Mouse (Mus musculus): Measurements from ENCODE around the gene Cdk11b. TPM values are rescaled to one million over a fixed set of nuclear protein-coding genes. Genes with fewer than 3 reads are reported as not detected.
"Not testable (repeated sequence)": the region's sequence is repeated elsewhere in the genome, so short reads cannot be mapped to it uniquely, and the experiment has no call there.

The Cdk11b gene
- polyA plus RNA-seq, 1 experiment from 2014 or later = 33.5 TPM

- ATAC-seq (ENCODE audit: insufficient number of reproducible peaks, insufficient read depth, low FRiP score, low read depth) = no peak
- Histone ChIP-seq H3K36me3 (ENCODE audit: control insufficient read depth, insufficient read depth, low read length) (peaks cover 73% of the 10 kb centered on the region), H3K27me3 (ENCODE audit: control insufficient read depth, insufficient read depth, low read length) (no peaks in the 10 kb centered on the region), H3K4me2 (ENCODE audit: low read length) (no peak overlapping the region), H3K9me3 (ENCODE audit: control insufficient read depth, low read length) (no peaks in the 10 kb centered on the region), H3K4me1 (ENCODE audit: control insufficient read depth in 2 of 2, insufficient read depth in 2 of 2, low read length in 2 of 2) (no peaks in the 10 kb centered on the region), H3K4me3 (ENCODE audit: control insufficient read depth in 1 of 2, insufficient read depth in 1 of 2, low read depth in 1 of 2, low read length in 2 of 2) (no peak overlapping the region), H3K27ac (replicated peaks in 1 of 2; ENCODE audit: control insufficient read depth in 1 of 2, insufficient read depth in 1 of 2, low read depth in 2 of 2, low read length in 2 of 2) (no peak overlapping the region), H3K9ac (ENCODE audit: low read length) (no peak overlapping the region)
- WGBS = 76% methylated on average over 3 of the region's 3 CpGs
Measured at GRCm38 (mm10) chr4:155611860-155612259, 12.8 kb upstream of the Cdk11b start.

GRCm38 (mm10) chr4:155613264-155613663, 11.4 kb upstream of the Cdk11b start:
- WGBS = 91% methylated on average over 3 of the region's 3 CpGs
- ATAC-seq (ENCODE audit: insufficient number of reproducible peaks, insufficient read depth, low FRiP score, low read depth) = no peak

GRCm38 (mm10) chr4:155618321-155618720, 6.3 kb upstream of the Cdk11b start:
- no peaks in the 10 kb centered on the region for H3K4me1 ChIP-seq (ENCODE audit: control insufficient read depth in 2 of 2, insufficient read depth in 2 of 2, low read length in 2 of 2)
- no peak for ATAC-seq (ENCODE audit: insufficient number of reproducible peaks, insufficient read depth, low FRiP score, low read depth)
- no peaks in the 10 kb centered on the region for H3K9me3 ChIP-seq (ENCODE audit: control insufficient read depth, low read length)
- no peak overlapping the region for H3K27ac ChIP-seq (replicated peaks in 1 of 2; ENCODE audit: control insufficient read depth in 1 of 2, insufficient read depth in 1 of 2, low read depth in 2 of 2, low read length in 2 of 2)
- H3K9ac ChIP-seq (ENCODE audit: low read length) = no peak overlapping the region
- no peaks in the 10 kb centered on the region for H3K27me3 ChIP-seq (ENCODE audit: control insufficient read depth, insufficient read depth, low read length)
- WGBS = 79% methylated on average over 5 of the region's 5 CpGs
- H3K4me3 ChIP-seq (ENCODE audit: control insufficient read depth in 1 of 2, insufficient read depth in 1 of 2, low read depth in 1 of 2, low read length in 2 of 2) = no peak overlapping the region
- peaks cover 88% of the 10 kb centered on the region for H3K36me3 ChIP-seq (ENCODE audit: control insufficient read depth, insufficient read depth, low read length)
- H3K4me2 ChIP-seq (ENCODE audit: low read length) = no peak overlapping the region

More at GRCm38 (mm10) chr4:155613264-155613663, 11.4 kb upstream of the Cdk11b start:
- Histone ChIP-seq H3K27ac (replicated peaks in 1 of 2; ENCODE audit: control insufficient read depth in 1 of 2, insufficient read depth in 1 of 2, low read depth in 2 of 2, low read length in 2 of 2) (no peak overlapping the region), H3K9me3 (ENCODE audit: control insufficient read depth, low read length) (no peaks in the 10 kb centered on the region), H3K27me3 (ENCODE audit: control insufficient read depth, insufficient read depth, low read length) (no peaks in the 10 kb centered on the region), H3K9ac (ENCODE audit: low read length) (no peak overlapping the region), H3K4me3 (ENCODE audit: control insufficient read depth in 1 of 2, insufficient read depth in 1 of 2, low read depth in 1 of 2, low read length in 2 of 2) (no peak overlapping the region), H3K4me1 (ENCODE audit: control insufficient read depth in 2 of 2, insufficient read depth in 2 of 2, low read length in 2 of 2) (no peaks in the 10 kb centered on the region), H3K36me3 (ENCODE audit: control insufficient read depth, insufficient read depth, low read length) (peaks cover 87% of the 10 kb centered on the region), H3K4me2 (ENCODE audit: low read length) (no peak overlapping the region)

- H3K27me3 ChIP-seq (ENCODE audit: control insufficient read depth, insufficient read depth, low read length) = no peaks in the 10 kb centered on the region
- 78% methylated on average over 6 of the region's 6 CpGs for WGBS
- no peak overlapping the region for H3K4me2 ChIP-seq (ENCODE audit: low read length)
- H3K9me3 ChIP-seq (ENCODE audit: control insufficient read depth, low read length) = no peaks in the 10 kb centered on the region
- H3K4me3 ChIP-seq (ENCODE audit: control insufficient read depth in 1 of 2, insufficient read depth in 1 of 2, low read depth in 1 of 2, low read length in 2 of 2) = no peak overlapping the region
- H3K36me3 ChIP-seq (ENCODE audit: control insufficient read depth, insufficient read depth, low read length) = peaks cover 86% of the 10 kb centered on the region
- ATAC-seq (ENCODE audit: insufficient number of reproducible peaks, insufficient read depth, low FRiP score, low read depth) = no peak
- H3K27ac ChIP-seq (replicated peaks in 1 of 2; ENCODE audit: control insufficient read depth in 1 of 2, insufficient read depth in 1 of 2, low read depth in 2 of 2, low read length in 2 of 2) = no peak overlapping the region
- H3K4me1 ChIP-seq (ENCODE audit: control insufficient read depth in 2 of 2, insufficient read depth in 2 of 2, low read length in 2 of 2) = peaks cover 0 to 4% of the 10 kb centered on the region in 2 experiments; a peak in 2 of 4 replicates
- no peak overlapping the region for H3K9ac ChIP-seq (ENCODE audit: low read length)
Measured at GRCm38 (mm10) chr4:155630267-155630666, 5.6 kb downstream of the Cdk11b start.

- peaks cover 96% of the 10 kb centered on the region for H3K36me3 ChIP-seq (ENCODE audit: control insufficient read depth, insufficient read depth, low read length)
- H3K4me3 ChIP-seq (ENCODE audit: control insufficient read depth in 1 of 2, insufficient read depth in 1 of 2, low read depth in 1 of 2, low read length in 2 of 2) = no peak overlapping the region
- no peak overlapping the region for H3K27ac ChIP-seq (replicated peaks in 1 of 2; ENCODE audit: control insufficient read depth in 1 of 2, insufficient read depth in 1 of 2, low read depth in 2 of 2, low read length in 2 of 2)
- H3K4me1 ChIP-seq (ENCODE audit: control insufficient read depth in 2 of 2, insufficient read depth in 2 of 2, low read length in 2 of 2) = no peaks in the 10 kb centered on the region
- no peak overlapping the region for H3K4me2 ChIP-seq (ENCODE audit: low read length)
- no peaks in the 10 kb centered on the region for H3K9me3 ChIP-seq (ENCODE audit: control insufficient read depth, low read length)
- ATAC-seq (ENCODE audit: insufficient number of reproducible peaks, insufficient read depth, low FRiP score, low read depth) = no peak
- no peak overlapping the region for H3K9ac ChIP-seq (ENCODE audit: low read length)
- no peaks in the 10 kb centered on the region for H3K27me3 ChIP-seq (ENCODE audit: control insufficient read depth, insufficient read depth, low read length)
Measured at GRCm38 (mm10) chr4:155635766-155636499, 11.3 kb downstream of the Cdk11b start.

- Histone ChIP-seq H3K4me1 (ENCODE audit: control insufficient read depth in 2 of 2, insufficient read depth in 2 of 2, low read length in 2 of 2) (no peaks in the 10 kb centered on the region), H3K36me3 (ENCODE audit: control insufficient read depth, insufficient read depth, low read length) (peaks cover 91% of the 10 kb centered on the region), H3K9ac (ENCODE audit: low read length) (no peak overlapping the region), H3K27ac (replicated peaks in 1 of 2; ENCODE audit: control insufficient read depth in 1 of 2, insufficient read depth in 1 of 2, low read depth in 2 of 2, low read length in 2 of 2) (no peak overlapping the region), H3K4me3 (ENCODE audit: control insufficient read depth in 1 of 2, insufficient read depth in 1 of 2, low read depth in 1 of 2, low read length in 2 of 2) (no peak overlapping the region), H3K9me3 (ENCODE audit: control insufficient read depth, low read length) (no peaks in the 10 kb centered on the region), H3K4me2 (ENCODE audit: low read length) (no peak overlapping the region), H3K27me3 (ENCODE audit: control insufficient read depth, insufficient read depth, low read length) (no peaks in the 10 kb centered on the region)
- no peak for ATAC-seq (ENCODE audit: insufficient number of reproducible peaks, insufficient read depth, low FRiP score, low read depth)
- 91% methylated on average over 1 of the region's 1 CpGs for WGBS
Measured at GRCm38 (mm10) chr4:155643531-155643930, 18.9 kb downstream of the Cdk11b start.

GRCm38 (mm10) chr4:155645308-155645707, 20.7 kb downstream of the Cdk11b start, which contains the start of gene Gm10563:
Gene Gm10563 (minus strand): TSS chr4:155645408.
- WGBS = 89% methylated on average over 2 of the region's 2 CpGs
- not testable (repeated sequence) for H3K27ac ChIP-seq (replicated peaks in 1 of 2; ENCODE audit: control insufficient read depth in 1 of 2, insufficient read depth in 1 of 2, low read depth in 2 of 2, low read length in 2 of 2)

GRCm38 (mm10) chr4:155645721-155646120, 21.1 kb downstream of the Cdk11b start:
- Histone ChIP-seq H3K27me3 (ENCODE audit: control insufficient read depth, insufficient read depth, low read length) (no peaks in the 10 kb centered on the region), H3K4me1 (ENCODE audit: control insufficient read depth in 2 of 2, insufficient read depth in 2 of 2, low read length in 2 of 2) (no peaks in the 10 kb centered on the region), H3K9me3 (ENCODE audit: control insufficient read depth, low read length) (no peaks in the 10 kb centered on the region), H3K4me3 (ENCODE audit: control insufficient read depth in 1 of 2, insufficient read depth in 1 of 2, low read depth in 1 of 2, low read length in 2 of 2) (no peak overlapping the region), H3K36me3 (ENCODE audit: control insufficient read depth, insufficient read depth, low read length) (peaks cover 93% of the 10 kb centered on the region), H3K4me2 (ENCODE audit: low read length) (no peak overlapping the region), H3K9ac (ENCODE audit: low read length) (no peak overlapping the region), H3K27ac (replicated peaks in 1 of 2; ENCODE audit: control insufficient read depth in 1 of 2, insufficient read depth in 1 of 2, low read depth in 2 of 2, low read length in 2 of 2) (no peak overlapping the region)
- no peak for ATAC-seq (ENCODE audit: insufficient number of reproducible peaks, insufficient read depth, low FRiP score, low read depth)
- WGBS = 79% methylated on average over 5 of the region's 5 CpGs

More at GRCm38 (mm10) chr4:155645308-155645707, 20.7 kb downstream of the Cdk11b start, which contains the start of gene Gm10563:
- H3K4me1 ChIP-seq (ENCODE audit: control insufficient read depth in 2 of 2, insufficient read depth in 2 of 2, low read length in 2 of 2); H3K9me3 ChIP-seq (ENCODE audit: control insufficient read depth, low read length); ATAC-seq (ENCODE audit: insufficient number of reproducible peaks, insufficient read depth, low FRiP score, low read depth); H3K4me2 ChIP-seq (ENCODE audit: low read length); H3K27me3 ChIP-seq (ENCODE audit: control insufficient read depth, insufficient read depth, low read length); H3K9ac ChIP-seq (ENCODE audit: low read length); H3K4me3 ChIP-seq (ENCODE audit: control insufficient read depth in 1 of 2, insufficient read depth in 1 of 2, low read depth in 1 of 2, low read length in 2 of 2): not testable (repeated sequence)
- H3K36me3 ChIP-seq (ENCODE audit: control insufficient read depth, insufficient read depth, low read length) = peaks cover 93% of the 10 kb centered on the region
